Comparison of ENCODE assay signal across 8 mouse cellular contexts in the genomic region with DNA sequence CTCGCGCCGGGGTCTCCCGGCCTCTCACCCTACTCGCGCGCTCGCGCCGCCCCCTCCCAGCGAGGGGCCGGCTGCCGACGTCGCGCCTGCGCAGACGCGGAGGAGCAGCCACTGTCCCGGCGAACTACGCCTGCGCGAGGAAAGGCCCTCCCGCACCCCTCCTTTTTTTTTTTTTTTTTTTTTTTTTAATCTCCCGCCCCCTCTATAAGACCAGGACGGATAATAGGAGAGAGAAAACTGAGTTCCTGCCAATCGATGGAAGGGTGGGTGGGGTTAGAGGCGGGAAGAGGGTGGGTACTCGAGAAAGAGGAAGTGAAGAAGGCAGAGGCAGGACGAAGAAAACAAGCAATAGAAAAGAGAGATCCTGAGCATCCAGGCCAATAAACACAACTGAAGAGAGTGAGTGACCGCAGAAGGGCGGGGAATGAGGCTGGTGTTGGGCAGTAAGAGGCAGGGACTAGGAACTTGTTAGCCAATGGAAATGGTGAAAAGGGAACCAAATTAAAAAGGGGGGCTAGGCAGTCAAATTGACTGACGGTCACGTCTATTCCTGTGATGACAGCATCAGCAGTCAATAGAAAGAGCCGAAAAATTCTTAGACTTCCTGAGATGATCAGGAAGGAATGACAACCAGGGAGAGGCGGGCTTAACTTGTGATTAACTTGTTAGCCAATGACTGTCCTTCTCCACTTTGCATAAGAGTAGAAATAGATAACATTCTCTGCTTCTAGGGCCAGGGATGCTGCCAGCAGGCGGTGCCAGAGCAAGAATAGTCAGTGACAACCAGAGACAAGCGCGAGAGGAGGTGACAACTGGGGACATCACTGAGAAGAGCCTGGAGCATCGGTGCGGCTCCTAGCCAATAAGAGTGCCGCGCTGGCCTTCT. TPM values are rescaled to one million over a fixed set of nuclear protein-coding genes. Genes with fewer than 3 reads are reported as not detected.
DNase-seq lines count a peak whose midpoint lies in the region; ATAC-seq and TF ChIP-seq lines count a peak whose summit lies in the region.

Gene Mylpf (plus strand): TSS at position 338 of the 886 bp plus-strand sequence.

- H3K36me3 ChIP-seq in MEL (ENCODE audit: control insufficient read depth in 1 of 2, insufficient read depth in 2 of 2, low read length in 2 of 2) = peaks cover 4 to 21% of the 10 kb centered on the region in 2 experiments; a peak in 3 of 4 replicates
- H3K36me3 ChIP-seq in forebrain, postnatal 0 days (ENCODE audit: insufficient read depth) = 0 out of 2 replicates have a peak, but pooled peaks cover under 1% of the 10 kb centered on the region
- peaks cover 4% of the 10 kb centered on the region; the same call in 1 of the 2 replicates for H3K36me3 ChIP-seq in lung, embryonic 15.5 days

- peak within 1 kb of the TSS; percentile 99 for H3K4me3 ChIP-seq in MEL (ENCODE audit: control insufficient read depth in 1 of 2, insufficient read depth in 1 of 2, low read depth in 2 of 2, low read length in 2 of 2)
- peak within 1 kb of the TSS; percentile 75 for H3K4me3 ChIP-seq in cerebellum, adult 2 months (replicated peaks; ENCODE audit: insufficient read depth, low read depth, low read length)
- H3K4me3 ChIP-seq in forebrain, postnatal 0 days (ENCODE audit: low read depth, low read length) = peak within 1 kb of the TSS; percentile 92
- peak within 1 kb of the TSS; percentile 78 for H3K4me3 ChIP-seq in lung, embryonic 15.5 days

- H3K9me3 ChIP-seq in MEL (replicated peaks; ENCODE audit: insufficient read depth, low read length) = no peaks in the 10 kb centered on the region
- no peaks in the 10 kb centered on the region for H3K9me3 ChIP-seq in forebrain, postnatal 0 days (ENCODE audit: low read length)
- no peaks in the 10 kb centered on the region for H3K9me3 ChIP-seq in lung, embryonic 15.5 days

- under 1% methylated on average over 44 of the region's 44 CpGs for WGBS in cerebellum, adult 2 months
- WGBS in forebrain, postnatal 0 days = under 1% methylated on average over 43 of the region's 44 CpGs
- 2% methylated on average over 33 of the region's 44 CpGs for WGBS in lung, embryonic 15.5 days

- H3K79me2 ChIP-seq in MEL (ENCODE audit: control insufficient read depth, insufficient read depth, low read length, poor library complexity) = peaks cover 36% of the 10 kb centered on the region

- peak; percentile 18 for TF ChIP-seq RAD21 in MEL (IDR thresholded peaks at IDR 0.05; ENCODE audit: low read depth, low read length)

- H3K27ac ChIP-seq in MEL (ENCODE audit: control insufficient read depth, low read depth, low read length) = peak within 1 kb of the TSS; percentile 84
- H3K27ac ChIP-seq in cerebellum, adult 2 months (ENCODE audit: insufficient read depth, low read length) = peak within 1 kb of the TSS; percentile 70; the same call in 1 of the 2 replicates
- H3K27ac ChIP-seq in forebrain, postnatal 0 days (ENCODE audit: low read depth, low read length) = peak within 1 kb of the TSS; percentile 76
- H3K27ac ChIP-seq in lung, embryonic 15.5 days = peak within 1 kb of the TSS; percentile 85

- DNase-seq in MEL (ENCODE audit: low read depth, low spot score) = peak; percentile 99
- peak; percentile 88 to 99 for DNase-seq in cerebellum, adult 2 months
- peak; percentile 96 for DNase-seq in forebrain, postnatal 0 days
- DNase-seq in heart, postnatal 4 days = peak; percentile 96
- peak; percentile 95 to 98 for DNase-seq in layer of hippocampus, adult 8-10 months (ENCODE audit: low spot score in 2 of 2)
- peak; percentile 96 for DNase-seq in ovary, adult 18-20 months (ENCODE audit: low spot score)
- DNase-seq in thymus, postnatal 0 days (ENCODE audit: low spot score) = peak; percentile 97

- ATAC-seq in forebrain, postnatal 0 days = peak; percentile 94
- peak; percentile 94 for ATAC-seq in lung, embryonic 15.5 days (ENCODE audit: borderline replicate concordance, extremely low read depth, low FRiP score, low TSS enrichment)

- TF ChIP-seq EP300 in MEL (IDR thresholded peaks at IDR 0.05; ENCODE audit: low read depth in 1 of 2, low read length in 2 of 2) = no peak; a peak in 1 of 4 replicates

- H3K4me1 ChIP-seq in MEL (ENCODE audit: control insufficient read depth in 1 of 2, insufficient read depth in 2 of 2, low read length in 2 of 2) = peaks cover 0 to 25% of the 10 kb centered on the region in 2 experiments; a peak in 3 of 4 replicates
- H3K4me1 ChIP-seq in cerebellum, adult 2 months (ENCODE audit: control insufficient read depth, insufficient read depth, low read length) = peaks cover 6% of the 10 kb centered on the region; the same call in 1 of the 2 replicates
- H3K4me1 ChIP-seq in forebrain, postnatal 0 days (ENCODE audit: insufficient read depth) = peaks cover 15% of the 10 kb centered on the region
- H3K4me1 ChIP-seq in lung, embryonic 15.5 days = peaks cover 25% of the 10 kb centered on the region

- peak within 1 kb of the TSS; percentile 86 for H3K9ac ChIP-seq in MEL (ENCODE audit: control insufficient read depth, low read depth, low read length, poor library complexity, severe bottlenecking)
- H3K9ac ChIP-seq in forebrain, postnatal 0 days = peak within 1 kb of the TSS; percentile 72
- H3K9ac ChIP-seq in lung, embryonic 15.5 days = peak within 1 kb of the TSS; percentile 93

- peak; percentile 34 to 97; a peak in 2 of 4 replicates for TF ChIP-seq POLR2A in MEL (IDR thresholded peaks at IDR 0.05; ENCODE audit: control insufficient read depth in 1 of 2, insufficient read depth in 1 of 2, low read depth in 1 of 2, low read length in 2 of 2, poor library complexity in 1 of 2)
- TF ChIP-seq POLR2A in cerebellum, adult 2 months (IDR thresholded peaks at IDR 0.05; ENCODE audit: borderline replicate concordance, insufficient read depth, low read length) = peak; percentile 79

- no peaks in the 10 kb centered on the region for H3K27me3 ChIP-seq in MEL (ENCODE audit: control insufficient read depth in 1 of 2, insufficient read depth in 2 of 2, low read length in 2 of 2)
- no peaks in the 10 kb centered on the region for H3K27me3 ChIP-seq in cerebellum, adult 2 months (ENCODE audit: control insufficient read depth, insufficient read depth, low read length)
- H3K27me3 ChIP-seq in forebrain, postnatal 0 days (ENCODE audit: insufficient read depth, low read length) = no peaks in the 10 kb centered on the region
- no peaks in the 10 kb centered on the region for H3K27me3 ChIP-seq in lung, embryonic 15.5 days

- peak within 1 kb of the TSS; percentile 98 for H3K4me2 ChIP-seq in forebrain, postnatal 0 days (ENCODE audit: low read depth)
- peak within 1 kb of the TSS; percentile 89 for H3K4me2 ChIP-seq in lung, embryonic 15.5 days

- peak; percentile 39 to 66 (median 62) for TF ChIP-seq CTCF in MEL (IDR thresholded peaks at IDR 0.05 in 2 of 3, conservative IDR thresholded peaks at IDR 0.05 in 1 of 3; ENCODE audit: control insufficient read depth in 1 of 3, insufficient read depth in 1 of 3, low read depth in 2 of 3, low read length in 3 of 3, poor library complexity in 1 of 3, severe bottlenecking in 1 of 3)
- TF ChIP-seq CTCF in cerebellum, adult 2 months (IDR thresholded peaks at IDR 0.05; ENCODE audit: borderline replicate concordance, insufficient read depth, low read depth, low read length) = peak; percentile 31; the same call in 1 of the 2 replicates
- peak; percentile 78 for TF ChIP-seq CTCF in forebrain, postnatal 0 days (IDR thresholded peaks at IDR 0.05; ENCODE audit: low read depth)

TF ChIP-seq in MEL, 35 proteins besides CTCF, POLR2A, EP300 and RAD21 (continues in another document):
- TF ChIP-seq NELFE (IDR thresholded peaks at IDR 0.05; ENCODE audit: low read depth, low read length) = peak; percentile 83
- TF ChIP-seq POLR2AphosphoS5 (IDR thresholded peaks at IDR 0.05; ENCODE audit: borderline replicate concordance, low read depth, low read length) = no peak
- peak; percentile 77; the same call in 1 of the 2 replicates for TF ChIP-seq POLR2AphosphoS2 (IDR thresholded peaks at IDR 0.05; ENCODE audit: low read length)
- TF ChIP-seq MYC (IDR thresholded peaks at IDR 0.05; ENCODE audit: low read depth, low read length) = 0 out of 2 replicates have a peak, but pooled peaks have one; percentile 33
- TF ChIP-seq USF2 (IDR thresholded peaks at IDR 0.05; ENCODE audit: borderline replicate concordance in 1 of 2, insufficient read depth in 1 of 2, low read depth in 1 of 2, low read length in 2 of 2) = no peak
- no peak for TF ChIP-seq BHLHE40 (IDR thresholded peaks at IDR 0.05; ENCODE audit: borderline replicate concordance, low read depth, low read length)
- TF ChIP-seq MYB (IDR thresholded peaks at IDR 0.05; ENCODE audit: low read depth, low read length) = no peak
- no peak for TF ChIP-seq GABPA (IDR thresholded peaks at IDR 0.05; ENCODE audit: low read depth, low read length)
- no peak for TF ChIP-seq MAX (IDR thresholded peaks at IDR 0.05; ENCODE audit: low read length)
- TF ChIP-seq ELF1 (IDR thresholded peaks at IDR 0.05; ENCODE audit: low read depth, low read length) = peak; percentile 58
- TF ChIP-seq E2F4 (IDR thresholded peaks at IDR 0.05; ENCODE audit: borderline replicate concordance, low read depth, low read length) = no peak
- peak; percentile 80; the same call in 1 of the 2 replicates for TF ChIP-seq MXI1 (IDR thresholded peaks at IDR 0.05; ENCODE audit: low read depth, low read length)
- TF ChIP-seq ZC3H11A (IDR thresholded peaks at IDR 0.05; ENCODE audit: low read depth, low read length) = no peak
- peak; percentile 36; the same call in 1 of the 2 replicates for TF ChIP-seq ZKSCAN1 (IDR thresholded peaks at IDR 0.05; ENCODE audit: low read depth, low read length)
- TF ChIP-seq TCF12 (IDR thresholded peaks at IDR 0.05; ENCODE audit: low read depth, low read length) = peak; percentile 65
- peak; percentile 95 for TF ChIP-seq MAZ (IDR thresholded peaks at IDR 0.05; ENCODE audit: low read depth, low read length)
- TF ChIP-seq SIN3A (IDR thresholded peaks at IDR 0.05; ENCODE audit: low read length) = peak; percentile 84
- TF ChIP-seq ZMIZ1 (IDR thresholded peaks at IDR 0.05; ENCODE audit: low read depth, low read length) = peak; percentile 91
- TF ChIP-seq KAT2A (conservative IDR thresholded peaks at IDR 0.05; ENCODE audit: low read depth, low read length) = 0 out of 2 replicates have a peak, but pooled peaks have one; percentile 24

RNA-seq across cellular contexts. Expression of gene Mylpf, which starts in this region (rescaled TPM):
- total RNA-seq in MEL (2012; rRNA removed) = 8.3 and 11.2 TPM in 2 replicates
- 1 to 10 TPM in 1 of 2 experiments, not detected in 1; 9.1 TPM for polyA plus RNA-seq in MEL (2012; ENCODE audit: insufficient read depth in 1 of 2, insufficient read length in 2 of 2, low read depth in 1 of 2, low replicate concordance in 2 of 2, missing spikeins in 1 of 2)
- 1.6 and 3.0 TPM in 2 replicates for polyA plus RNA-seq in cerebellum, adult 2 months (2012; rRNA removed)
- total RNA-seq in forebrain, postnatal 0 days (2014; rRNA removed) = 0.52 and 1.6 TPM in 2 replicates
- polyA plus RNA-seq in forebrain, postnatal 0 days (2015; fragmentation: Nextera tagmentation; extraction: Ambion mirVana) = 1.8 and 3.2 TPM in 2 replicates
- 10 to 100 TPM in 1 of 2 experiments, 1 to 10 TPM in 1; 3.1 to 33.0 TPM for total RNA-seq in heart, postnatal 4 days (2021)
- 1 to 10 TPM; 2.8 to 5.1 (median 3.6) TPM for total RNA-seq in layer of hippocampus, adult 8-10 months (2022)
- polyA plus RNA-seq in lung, embryonic 15.5 days (2015; fragmentation: Nextera tagmentation; extraction: Ambion mirVana) = 14.0 and 21.2 TPM in 2 replicates
- 67.7 and 68.9 TPM in 2 replicates for polyA plus RNA-seq in thymus, postnatal 0 days (2015; fragmentation: Nextera tagmentation; extraction: Ambion mirVana)

Comparison
In these comparisons a context has a peak if more than half of its experiments do, and no peak if none do; other contexts are left out.
1. Peak in every context shown above with its lines: DNase-seq, ATAC-seq, H3K4me3 ChIP-seq and H3K27ac ChIP-seq.